Mouse (Mus musculus) erythroblast, embryonic 14.5 days (primary cell): ENCODE data around the gene Mrtfb.

Experiments
- GATA1 ChIP-seq: IDR thresholded peaks from 2 replicates; pipeline ENCODE4 v1.6.1; 2012; ENCODE audit warnings: low read length, inconsistent platforms, mixed read lengths
- TAL1 ChIP-seq: IDR thresholded peaks from 3 replicates; pipeline ENCODE4 v1.6.1; 2012; ENCODE audit warnings: low read length, inconsistent platforms, mixed read lengths

GRCm38 (mm10) chr16:13250061-13250460 lies 6.2 kb upstream of the Mrtfb start:
- TF ChIP-seq GATA1 (no peak), TAL1 (no peak)
